Mouse (Mus musculus) forebrain, embryonic 14.5 days (tissue): Measurements from ENCODE around the gene Cbarp. TPM values are rescaled to one million over a fixed set of nuclear protein-coding genes. Genes with fewer than 3 reads are reported as not detected.

Experiments
- ATAC-seq: fragments of 200-750 bp; cut with Nextera tagmentation; 2 replicates; pipeline ENCODE4 v1.8.0; 2017; ENCODE audit warnings: mild to moderate bottlenecking, moderate library complexity
- DNase-seq: peaks from one replicate; pipeline ENCODE4 v3.0.0-alpha.2; 2015; ENCODE audit warnings: low spot score
- H3K27ac ChIP-seq: fragments of 300-500 bp; sonication (generic); 2 replicates; pipeline ENCODE4 v1.5.1; 2014; ENCODE audit warnings: low read depth, mild to moderate bottlenecking, control low read depth, low read length, moderate library complexity
- H3K27me3 ChIP-seq: fragments of 300-500 bp; sonication (generic); replicated peaks from 2 replicates; pipeline ENCODE4 v1.6.1; 2014; ENCODE audit warnings: low read length, control low read depth, mixed read lengths; ENCODE audit not compliant: control insufficient read depth, insufficient read depth
- H3K36me3 ChIP-seq: fragments of 300-500 bp; sonication (generic); 2 replicates; pipeline ENCODE4 v1.6.1; 2014; ENCODE audit warnings: low read length, control low read depth; ENCODE audit not compliant: control insufficient read depth, insufficient read depth
- H3K4me1 ChIP-seq: fragments of 300-500 bp; sonication (generic); 2 replicates; pipeline ENCODE4 v1.6.1; 2014; ENCODE audit warnings: antibody characterized with exemption, low read length, control low read depth; ENCODE audit not compliant: control insufficient read depth, insufficient read depth
- H3K4me2 ChIP-seq: fragments of 300-500 bp; sonication (generic); 2 replicates; pipeline ENCODE4 v1.6.1; 2014; ENCODE audit warnings: mild to moderate bottlenecking, control low read depth, low read length
- H3K4me3 ChIP-seq: fragments of 300-500 bp; sonication (generic); 2 replicates; pipeline ENCODE4 v1.5.1; 2014; ENCODE audit warnings: low read depth, low read length, control low read depth
- H3K9ac ChIP-seq: fragments of 300-500 bp; sonication (generic); 2 replicates; pipeline ENCODE4 v1.6.1; 2014; ENCODE audit warnings: mild to moderate bottlenecking, low read length, control low read depth, moderate library complexity
- H3K9me3 ChIP-seq: fragments of 300-500 bp; sonication (generic); replicated peaks from 2 replicates; pipeline ENCODE4 v1.6.1; 2016; ENCODE audit warnings: low read length, control low read depth, mixed read lengths; ENCODE audit not compliant: control insufficient read depth
- WGBS: fragments of 180-500 bp; shearing (Covaris S2); extraction: QIAGEN DNeasy Blood & Tissue Kit; methylation state at CpG from one replicate; pipeline ENCODE4 v1.1.7; 2014; 5-methylcytosine and 5-hydroxymethylcytosine counted together
- polyA plus RNA-seq: library from polyadenylated mRNA; unstranded; fragments of >200 nt; fragmentation: Nextera tagmentation; extraction: Ambion mirVana; gene quantifications from 2 replicates; pipeline ENCODE4 v1.2.1, GENCODE M21; 2014

Gene Cbarp
- polyA plus RNA-seq, 1 experiment from 2014 or later = 42.4 TPM

DNA sequence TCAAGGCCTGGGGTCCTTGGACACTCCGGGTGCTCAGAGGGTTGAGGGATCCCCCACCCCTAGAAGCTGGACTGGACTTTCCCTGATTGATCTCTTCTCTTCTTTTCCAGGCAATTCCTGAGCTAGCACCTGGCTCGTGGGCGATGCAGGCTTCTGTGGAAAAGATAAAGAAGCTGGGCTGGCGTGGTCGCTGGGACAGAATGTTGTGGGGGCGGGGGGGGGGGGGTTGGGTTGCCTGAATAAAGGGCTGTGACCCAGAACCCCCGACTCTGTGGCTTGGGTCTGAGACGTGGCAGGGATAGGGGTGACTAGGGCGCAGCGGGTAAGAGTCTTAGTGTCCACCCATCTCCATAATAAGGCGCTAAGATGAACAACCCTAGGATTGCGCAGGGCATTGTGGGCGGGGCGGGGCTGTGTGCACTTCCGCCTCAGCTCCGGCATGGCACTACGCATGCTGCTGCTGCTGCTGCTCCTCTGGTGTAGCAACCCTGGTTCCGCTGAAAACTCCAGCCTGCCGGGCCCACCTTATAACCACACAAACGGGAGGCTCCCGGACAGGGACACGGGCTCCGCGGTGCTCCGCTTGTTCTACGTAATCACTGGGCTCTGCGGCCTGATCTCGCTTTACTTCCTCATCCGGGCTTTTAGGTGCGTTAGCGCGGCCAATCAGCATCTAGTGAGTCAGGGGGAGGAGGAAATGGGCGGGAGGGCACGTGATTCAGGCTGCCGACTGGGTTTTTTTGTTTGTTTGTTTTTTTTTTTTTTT is 32.1 kb upstream of the Cbarp start, which contains the start of gene 1600002K03Rik:
TSS of gene 1600002K03Rik (plus strand) at position 418 of the 766 bp plus-strand sequence.
- no peaks in the 10 kb centered on the region for H3K9me3 ChIP-seq
- WGBS = 7% methylated on average over 33 of the region's 35 CpGs
- H3K27ac ChIP-seq = peak within 1 kb of the TSS; percentile 88
- H3K4me1 ChIP-seq = peaks cover 22% of the 10 kb centered on the region
- peak; percentile 96 for DNase-seq
- H3K4me2 ChIP-seq = peak within 1 kb of the TSS; percentile 59
- ATAC-seq = peak; percentile 77
- H3K36me3 ChIP-seq = peaks cover 34% of the 10 kb centered on the region
- H3K27me3 ChIP-seq = no peaks in the 10 kb centered on the region
- H3K9ac ChIP-seq = peak within 1 kb of the TSS; percentile 65
- H3K4me3 ChIP-seq = peak within 1 kb of the TSS; percentile 45

DNA sequence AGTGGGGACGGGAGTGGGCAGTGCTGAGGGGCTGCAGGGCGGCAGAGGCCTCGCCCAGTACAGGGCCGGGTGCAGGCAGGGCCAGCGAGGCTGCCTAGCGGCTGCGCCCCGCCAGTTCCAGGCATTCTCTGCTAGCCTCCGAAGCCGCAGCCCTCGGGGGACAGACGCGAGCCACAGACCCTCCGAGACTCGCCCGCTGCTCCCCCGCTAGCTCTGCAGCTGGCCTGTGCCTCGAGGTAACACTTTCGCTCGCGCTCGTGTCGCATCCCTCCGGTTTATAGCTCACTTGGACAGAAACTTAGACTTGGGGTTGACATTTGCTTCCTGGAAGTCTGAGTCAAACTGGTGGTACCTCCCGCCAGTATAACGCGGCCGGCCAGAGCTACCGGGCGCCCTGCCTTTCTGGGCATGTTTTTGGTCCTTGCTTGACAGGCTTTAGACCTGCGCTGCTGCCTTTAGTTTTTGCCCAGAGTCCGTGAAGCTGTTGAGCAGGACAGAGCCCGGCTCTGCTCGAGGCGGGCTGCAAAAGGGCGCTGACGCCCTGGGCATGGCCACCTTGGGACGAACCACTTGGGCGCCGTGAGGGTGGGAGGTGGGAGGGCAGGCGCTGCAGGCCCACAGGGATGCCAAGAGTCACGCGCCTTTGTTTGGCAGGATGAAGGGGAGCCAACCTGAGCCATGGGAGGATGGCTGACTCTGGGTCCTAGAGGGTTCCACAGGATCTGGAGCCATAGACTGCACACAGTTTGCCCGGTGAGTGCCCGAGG is 31.3 kb upstream of the Cbarp start:
- Histone ChIP-seq H3K27ac (peak overlapping the region; percentile 88), H3K9me3 (no peaks in the 10 kb centered on the region), H3K4me2 (peak overlapping the region; percentile 59), H3K4me3 (0 out of 2 replicates have a peak overlapping the region, but pooled peaks have one; percentile 45), H3K36me3 (peaks cover 34% of the 10 kb centered on the region), H3K27me3 (no peaks in the 10 kb centered on the region), H3K9ac (peak overlapping the region; percentile 65), H3K4me1 (peaks cover 22% of the 10 kb centered on the region)
- 81% methylated on average over 45 of the region's 45 CpGs for WGBS
- DNase-seq = no peak
- ATAC-seq = no peak

DNA sequence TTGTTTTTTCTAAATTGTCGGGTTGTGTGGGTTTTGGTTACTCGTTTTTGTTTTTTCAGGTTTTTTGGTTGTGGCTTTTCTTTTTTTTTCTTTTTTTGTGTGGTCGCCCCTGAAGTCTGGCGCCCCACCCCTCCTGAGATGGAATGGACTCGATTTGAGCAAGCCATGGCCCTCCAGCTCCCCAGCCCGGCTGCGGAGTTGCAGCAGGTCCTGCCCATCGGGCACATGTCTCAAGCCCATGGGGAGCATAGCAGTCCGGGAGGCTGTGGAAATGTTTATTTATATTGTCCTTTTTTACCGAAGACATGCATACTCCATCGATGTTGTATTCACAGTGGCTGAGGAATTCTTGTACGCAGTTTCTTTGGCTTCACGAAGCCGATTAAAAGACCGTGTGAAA is 30.6 kb upstream of the Cbarp start:
- H3K27ac ChIP-seq = no peak overlapping the region
- no peak overlapping the region for H3K4me2 ChIP-seq
- peaks cover 26% of the 10 kb centered on the region for H3K4me1 ChIP-seq
- H3K4me3 ChIP-seq = no peak overlapping the region
- no peaks in the 10 kb centered on the region for H3K9me3 ChIP-seq
- no peak for ATAC-seq
- H3K27me3 ChIP-seq = no peaks in the 10 kb centered on the region
- peaks cover 34% of the 10 kb centered on the region for H3K36me3 ChIP-seq
- DNase-seq = no peak
- no peak overlapping the region for H3K9ac ChIP-seq
- WGBS = 93% methylated on average over 15 of the region's 15 CpGs

DNA sequence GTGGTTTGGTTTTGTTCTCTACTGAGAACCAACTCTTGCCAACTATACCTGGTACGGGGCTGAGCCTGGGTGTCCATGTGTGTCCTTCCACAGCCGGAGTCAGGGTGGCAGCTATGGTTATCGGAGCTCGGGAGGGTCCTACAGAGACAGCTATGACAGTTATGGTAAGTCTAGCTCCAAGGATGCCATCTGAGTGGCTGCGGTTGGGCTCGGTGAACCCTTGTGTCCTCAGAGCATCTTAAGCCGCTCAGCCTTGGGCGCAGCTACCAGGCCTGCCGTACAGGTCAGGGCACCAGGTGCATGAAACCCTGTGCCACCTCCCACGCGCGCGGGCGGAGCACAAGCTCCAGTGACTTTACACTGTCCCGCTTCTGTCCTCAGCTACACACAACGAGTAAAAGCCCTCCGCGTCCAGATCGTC is 30.0 kb upstream of the Cbarp start:
- no peaks in the 10 kb centered on the region for H3K27me3 ChIP-seq
- H3K4me1 ChIP-seq = peaks cover 28% of the 10 kb centered on the region
- DNase-seq (no peak), ATAC-seq (no peak)
- H3K4me3 ChIP-seq = no peak overlapping the region
- peaks cover 34% of the 10 kb centered on the region for H3K36me3 ChIP-seq
- H3K9ac ChIP-seq = no peak overlapping the region; the same call in 1 of the 2 replicates
- WGBS = 98% methylated on average over 19 of the region's 19 CpGs
- no peak overlapping the region for H3K27ac ChIP-seq
- H3K9me3 ChIP-seq = no peaks in the 10 kb centered on the region
- H3K4me2 ChIP-seq = no peak overlapping the region

DNA sequence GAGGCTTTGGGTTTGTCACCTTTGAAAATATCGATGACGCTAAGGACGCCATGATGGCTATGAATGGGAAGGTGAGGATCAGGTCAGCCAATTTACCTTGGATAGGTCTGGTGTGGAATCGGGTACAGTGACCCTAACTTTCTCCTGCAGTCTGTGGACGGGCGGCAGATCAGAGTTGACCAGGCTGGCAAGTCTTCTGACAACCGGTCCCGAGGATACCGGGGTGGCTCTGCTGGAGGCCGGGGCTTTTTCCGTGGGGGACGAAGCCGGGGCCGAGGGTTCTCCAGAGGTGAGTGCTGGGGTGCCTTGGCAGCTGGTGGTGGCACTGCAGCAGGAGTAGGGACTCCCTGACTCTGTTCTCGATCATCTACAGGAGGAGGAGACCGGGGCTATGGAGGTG is 29.4 kb upstream of the Cbarp start:
- DNase-seq (no peak), ATAC-seq (no peak)
- Histone ChIP-seq H3K36me3 (peaks cover 34% of the 10 kb centered on the region), H3K9ac (peak overlapping the region; percentile 25; the same call in 1 of the 2 replicates), H3K9me3 (no peaks in the 10 kb centered on the region), H3K27ac (no peak overlapping the region), H3K4me1 (peaks cover 33% of the 10 kb centered on the region), H3K4me3 (no peak overlapping the region), H3K4me2 (no peak overlapping the region; the same call in 1 of the 2 replicates), H3K27me3 (no peaks in the 10 kb centered on the region)
- 93% methylated on average over 16 of the region's 16 CpGs for WGBS

DNA sequence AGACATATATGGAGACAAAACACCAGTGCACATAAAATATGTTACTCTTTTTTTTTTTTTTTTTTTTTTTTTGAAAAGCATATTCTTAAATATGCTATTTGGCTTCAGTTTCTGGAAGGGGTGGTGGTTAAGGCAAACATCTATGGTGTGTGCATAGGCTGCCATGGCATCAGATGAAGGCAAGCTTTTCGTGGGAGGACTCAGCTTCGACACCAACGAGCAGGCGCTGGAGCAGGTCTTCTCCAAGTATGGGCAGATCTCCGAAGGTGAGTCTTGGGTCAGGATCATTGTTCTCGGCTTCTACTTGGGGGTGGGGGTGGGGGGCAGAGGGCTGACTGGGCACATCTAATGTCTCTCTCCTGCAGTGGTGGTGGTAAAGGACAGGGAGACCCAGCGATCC is 29.0 kb upstream of the Cbarp start:
- no peak overlapping the region for H3K4me3 ChIP-seq
- H3K9ac ChIP-seq = no peak overlapping the region; the same call in 1 of the 2 replicates
- 91% methylated on average over 7 of the region's 7 CpGs for WGBS
- DNase-seq (no peak), ATAC-seq (no peak)
- H3K4me1 ChIP-seq = peaks cover 35% of the 10 kb centered on the region
- peaks cover 34% of the 10 kb centered on the region for H3K36me3 ChIP-seq
- no peaks in the 10 kb centered on the region for H3K9me3 ChIP-seq
- H3K4me2 ChIP-seq = peak overlapping the region; percentile 85
- H3K27ac ChIP-seq = no peak overlapping the region
- no peaks in the 10 kb centered on the region for H3K27me3 ChIP-seq

DNA sequence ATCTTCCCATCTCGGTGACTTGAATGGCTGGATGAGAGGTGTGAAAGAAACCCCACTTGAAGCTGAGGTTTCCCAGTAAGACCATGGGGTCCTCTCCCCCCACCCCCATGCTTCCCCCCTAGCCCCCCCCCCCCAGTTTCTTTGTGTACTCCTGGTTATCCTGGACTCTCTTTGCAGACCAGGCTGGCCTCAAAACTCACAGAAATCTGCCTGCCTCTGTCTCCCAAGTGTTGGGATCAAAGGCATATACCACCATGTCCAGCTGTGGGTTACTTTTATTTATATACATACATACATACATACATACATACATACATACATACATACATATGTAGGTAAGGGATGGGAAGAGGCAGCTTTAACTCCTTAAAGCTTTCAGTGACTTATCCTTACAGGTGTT is 28.4 kb upstream of the Cbarp start:
- Histone ChIP-seq H3K27me3 (no peaks in the 10 kb centered on the region), H3K9me3 (no peaks in the 10 kb centered on the region), H3K9ac (peak overlapping the region; percentile 99), H3K27ac (peak overlapping the region; percentile 98; the same call in 1 of the 2 replicates), H3K36me3 (peaks cover 34% of the 10 kb centered on the region), H3K4me1 (peaks cover 38% of the 10 kb centered on the region), H3K4me2 (peak overlapping the region; percentile 85), H3K4me3 (peak overlapping the region; percentile 93)
- DNase-seq (no peak), ATAC-seq (no peak)
- 53% methylated on average over 1 of the region's 1 CpGs for WGBS

DNA sequence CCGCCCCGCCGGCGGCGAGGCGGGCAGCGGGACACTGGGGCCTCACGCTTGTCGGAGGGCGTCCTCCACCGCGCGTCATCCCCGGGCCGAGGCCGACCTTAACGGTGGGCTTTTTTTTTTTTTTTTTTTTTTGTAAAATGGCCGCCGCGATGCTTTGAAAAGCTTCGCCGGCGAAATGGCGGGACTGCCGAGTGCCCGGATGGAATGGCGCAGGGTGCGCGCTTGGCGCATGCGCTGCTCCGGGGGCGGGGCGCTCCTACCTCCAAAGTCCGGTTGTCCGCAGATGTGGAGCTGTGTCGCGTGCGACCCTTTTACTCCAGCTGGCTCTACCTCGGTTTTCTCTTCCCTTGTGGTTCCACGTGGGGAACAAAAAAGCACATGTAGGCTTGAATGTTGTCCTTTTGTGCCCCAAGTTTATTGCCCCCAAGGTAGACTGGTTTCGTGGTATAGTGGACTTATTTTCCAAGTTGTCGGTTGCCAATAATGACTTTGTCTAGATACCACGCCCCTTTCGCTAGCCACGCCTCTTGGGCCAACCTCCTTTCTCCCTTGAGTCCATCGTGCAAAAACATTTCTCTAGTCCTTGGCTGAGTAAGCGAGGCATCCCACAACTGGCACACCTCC is 27.5 kb upstream of the Cbarp start:
- under 1% methylated on average over 48 of the region's 48 CpGs for WGBS
- H3K27ac ChIP-seq = peak overlapping the region; percentile 98
- peak overlapping the region; percentile 99 for H3K9ac ChIP-seq
- no peaks in the 10 kb centered on the region for H3K9me3 ChIP-seq
- DNase-seq = peak; percentile 94
- no peaks in the 10 kb centered on the region for H3K27me3 ChIP-seq
- peaks cover 34% of the 10 kb centered on the region for H3K36me3 ChIP-seq
- peak overlapping the region; percentile 85 for H3K4me2 ChIP-seq
- H3K4me1 ChIP-seq = peaks cover 38% of the 10 kb centered on the region
- H3K4me3 ChIP-seq = peak overlapping the region; percentile 93
- ATAC-seq = peak; percentile 40
